Mouse (Mus musculus): ENCODE measurements around the gene March5. TPM values are rescaled to one million over a fixed set of nuclear protein-coding genes. Genes with fewer than 3 reads are reported as not detected.

Gene March5
- polyA plus RNA-seq, 1 experiment = 55.7 TPM

DNA sequence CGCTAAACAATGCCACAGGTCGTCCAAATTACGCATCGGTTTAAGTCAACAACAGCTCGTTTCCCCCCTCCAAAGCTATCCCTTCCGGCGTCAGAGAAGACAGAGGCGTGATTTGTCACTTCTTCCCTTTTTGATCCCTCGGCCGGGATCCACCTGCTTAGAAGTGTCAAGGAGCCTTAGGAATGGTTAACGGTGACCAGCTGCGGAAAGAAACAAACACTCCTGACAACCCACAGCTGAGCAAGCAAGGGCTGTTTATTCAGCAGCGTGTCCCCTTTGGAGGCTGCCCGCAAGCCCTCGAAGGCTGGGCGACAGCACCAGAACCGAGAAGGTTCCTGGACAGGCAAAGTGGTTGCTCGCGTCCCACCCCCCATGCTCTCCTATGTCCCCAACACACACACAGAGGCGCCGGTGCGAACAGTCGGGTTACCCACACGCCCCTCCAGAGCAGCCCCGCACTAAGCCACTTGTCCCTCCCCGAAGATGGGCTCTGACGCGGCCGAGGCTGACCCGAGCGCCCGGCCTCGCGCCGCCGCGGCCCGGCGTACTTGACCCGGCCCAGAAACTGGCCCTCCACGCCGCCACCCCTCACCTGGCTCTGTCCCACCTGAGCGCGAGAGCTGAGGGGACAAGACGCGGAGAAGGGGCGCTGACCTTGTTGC lies 571 bp upstream of the March5 start:
- H3K36me3 ChIP-seq (ENCODE audit: control insufficient read depth, insufficient read depth) = peaks cover 20% of the 10 kb centered on the region
- H3K27me3 ChIP-seq (ENCODE audit: control insufficient read depth, insufficient read depth, insufficient read length) = no peaks in the 10 kb centered on the region
- H3K4me3 ChIP-seq (ENCODE audit: insufficient read depth, poor library complexity, severe bottlenecking) = peak overlapping the region; percentile 99
- H3K79me2 ChIP-seq (ENCODE audit: control insufficient read depth, insufficient read depth) = peaks cover 43% of the 10 kb centered on the region
- H3ac ChIP-seq (ENCODE audit: control insufficient read depth, insufficient read length, low read depth) = peak overlapping the region; percentile 100
- TF ChIP-seq MYOD1 (IDR thresholded peaks at IDR 0.05; ENCODE audit: control insufficient read depth, insufficient read length, low read depth) (peak; percentile 71), CTCF (IDR thresholded peaks at IDR 0.05; ENCODE audit: control insufficient read depth, insufficient read depth, insufficient read length) (no peak)
- peaks cover 36% of the 10 kb centered on the region for H3K79me3 ChIP-seq (ENCODE audit: low read depth)

GRCm38 (mm10) chr19:37208176-37208755 lies 923 bp downstream of the March5 start, which contains the start of gene Cpeb3:
TSS of gene Cpeb3 (minus strand) at chr19:37208601.
- Histone ChIP-seq H3K4me3 (ENCODE audit: insufficient read depth, poor library complexity, severe bottlenecking) (peak within 1 kb of the TSS; percentile 99), H3K36me3 (ENCODE audit: control insufficient read depth, insufficient read depth) (peaks cover 35% of the 10 kb centered on the region), H3K79me3 (ENCODE audit: low read depth) (peaks cover 43% of the 10 kb centered on the region), H3ac (ENCODE audit: control insufficient read depth, insufficient read length, low read depth) (peak within 1 kb of the TSS; percentile 100), H3K79me2 (ENCODE audit: control insufficient read depth, insufficient read depth) (peaks cover 58% of the 10 kb centered on the region), H3K27me3 (ENCODE audit: control insufficient read depth, insufficient read depth, insufficient read length) (no peaks in the 10 kb centered on the region)
- TF ChIP-seq MYOD1 (IDR thresholded peaks at IDR 0.05; ENCODE audit: control insufficient read depth, insufficient read length, low read depth) = no peak

GRCm38 (mm10) chr19:37208986-37209385 lies 1.6 kb downstream of the March5 start:
- Histone ChIP-seq H3K79me2 (ENCODE audit: control insufficient read depth, insufficient read depth) (peaks cover 65% of the 10 kb centered on the region), H3K27me3 (ENCODE audit: control insufficient read depth, insufficient read depth, insufficient read length) (no peaks in the 10 kb centered on the region)

GRCm38 (mm10) chr19:37209467-37210128 lies 2.3 kb downstream of the March5 start:
- Histone ChIP-seq H3K36me3 (ENCODE audit: control insufficient read depth, insufficient read depth) (peaks cover 44% of the 10 kb centered on the region), H3K27me3 (ENCODE audit: control insufficient read depth, insufficient read depth, insufficient read length) (no peaks in the 10 kb centered on the region), H3K79me2 (ENCODE audit: control insufficient read depth, insufficient read depth) (peaks cover 68% of the 10 kb centered on the region), H3ac (ENCODE audit: control insufficient read depth, insufficient read length, low read depth) (no peak overlapping the region), H3K79me3 (ENCODE audit: low read depth) (peaks cover 48% of the 10 kb centered on the region), H3K4me3 (ENCODE audit: insufficient read depth, poor library complexity, severe bottlenecking) (peak overlapping the region; percentile 99)
- TF ChIP-seq CTCF (IDR thresholded peaks at IDR 0.05; ENCODE audit: control insufficient read depth, insufficient read depth, insufficient read length) = no peak
- TF ChIP-seq FOSL1 (IDR thresholded peaks at IDR 0.05; ENCODE audit: insufficient read depth, low read length, poor library complexity, severe bottlenecking) = no peak

More at GRCm38 (mm10) chr19:37208986-37209385, 1.6 kb downstream of the March5 start:
- Histone ChIP-seq H3K79me3 (ENCODE audit: low read depth) (peaks cover 48% of the 10 kb centered on the region), H3K4me3 (ENCODE audit: insufficient read depth, poor library complexity, severe bottlenecking) (peak overlapping the region; percentile 99), H3K36me3 (ENCODE audit: control insufficient read depth, insufficient read depth) (peaks cover 41% of the 10 kb centered on the region), H3ac (ENCODE audit: control insufficient read depth, insufficient read length, low read depth) (no peak overlapping the region)
- TF ChIP-seq CTCF (IDR thresholded peaks at IDR 0.05; ENCODE audit: control insufficient read depth, insufficient read depth, insufficient read length) (no peak), CEBPB (IDR thresholded peaks at IDR 0.05; ENCODE audit: low read depth) (no peak), MYOG (IDR thresholded peaks at IDR 0.05; ENCODE audit: control insufficient read depth, extremely low read depth, insufficient read length) (no peak), MYOD1 (IDR thresholded peaks at IDR 0.05; ENCODE audit: control insufficient read depth, insufficient read length, low read depth) (no peak), FOSL1 (IDR thresholded peaks at IDR 0.05; ENCODE audit: insufficient read depth, low read length, poor library complexity, severe bottlenecking) (no peak), MAX (IDR thresholded peaks at IDR 0.05) (no peak), USF1 (IDR thresholded peaks at IDR 0.05; ENCODE audit: low read depth) (no peak)

DNA sequence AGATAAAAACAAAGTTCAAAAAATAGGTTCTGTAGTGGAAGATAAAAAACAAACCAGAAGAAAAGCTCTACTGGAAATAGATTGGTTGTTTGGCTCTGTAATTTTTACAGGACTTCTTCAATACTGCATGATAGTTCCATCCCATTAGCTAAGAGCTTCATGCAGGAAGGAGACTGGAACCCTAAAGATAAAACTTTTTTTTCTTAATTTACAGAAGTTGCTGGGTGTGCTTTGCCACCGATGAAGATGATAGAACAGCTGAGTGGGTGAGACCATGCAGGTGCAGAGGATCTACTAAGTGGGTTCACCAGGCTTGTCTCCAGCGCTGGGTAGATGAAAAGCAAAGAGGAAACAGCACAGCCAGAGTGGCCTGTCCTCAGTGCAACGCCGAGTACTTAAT lies 3.1 kb downstream of the March5 start:
- H3K36me3 ChIP-seq (ENCODE audit: control insufficient read depth, insufficient read depth) = peaks cover 48% of the 10 kb centered on the region
- H3K79me3 ChIP-seq (ENCODE audit: low read depth) = peaks cover 56% of the 10 kb centered on the region
- H3K4me3 ChIP-seq (ENCODE audit: insufficient read depth, poor library complexity, severe bottlenecking) = no peak overlapping the region
- no peak overlapping the region for H3ac ChIP-seq (ENCODE audit: control insufficient read depth, insufficient read length, low read depth)
- H3K79me2 ChIP-seq (ENCODE audit: control insufficient read depth, insufficient read depth) = peaks cover 77% of the 10 kb centered on the region
- TF ChIP-seq MAX (IDR thresholded peaks at IDR 0.05) (no peak), CTCF (IDR thresholded peaks at IDR 0.05; ENCODE audit: control insufficient read depth, insufficient read depth, insufficient read length) (no peak), MYOD1 (IDR thresholded peaks at IDR 0.05; ENCODE audit: control insufficient read depth, insufficient read length, low read depth) (no peak), USF1 (IDR thresholded peaks at IDR 0.05; ENCODE audit: low read depth) (no peak), CEBPB (IDR thresholded peaks at IDR 0.05; ENCODE audit: low read depth) (no peak), FOSL1 (IDR thresholded peaks at IDR 0.05; ENCODE audit: insufficient read depth, low read length, poor library complexity, severe bottlenecking) (no peak), MYOG (IDR thresholded peaks at IDR 0.05; ENCODE audit: control insufficient read depth, extremely low read depth, insufficient read length) (no peak)
- H3K27me3 ChIP-seq (ENCODE audit: control insufficient read depth, insufficient read depth, insufficient read length) = no peaks in the 10 kb centered on the region

DNA sequence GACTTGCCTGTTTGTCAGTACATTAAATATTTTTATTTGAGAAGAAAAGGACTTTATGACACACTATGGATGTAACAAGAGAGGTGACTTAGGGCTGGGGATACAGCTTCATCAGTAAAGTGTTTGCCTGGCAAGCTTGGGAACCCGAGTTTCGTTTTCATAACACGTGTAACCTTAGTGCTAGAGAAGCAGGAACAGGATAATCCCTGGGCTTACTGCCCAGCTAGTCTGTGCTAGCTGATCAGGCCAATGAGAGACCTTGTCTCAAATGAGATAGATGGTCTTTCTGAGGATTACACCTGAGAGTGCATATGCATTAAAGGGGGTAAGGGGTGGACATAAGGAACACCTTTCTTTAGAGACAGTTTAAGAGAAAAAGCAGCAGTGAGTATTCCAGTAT lies 4.1 kb downstream of the March5 start:
- no peaks in the 10 kb centered on the region for H3K27me3 ChIP-seq (ENCODE audit: control insufficient read depth, insufficient read depth, insufficient read length)
- H3ac ChIP-seq (ENCODE audit: control insufficient read depth, insufficient read length, low read depth) = no peak overlapping the region
- H3K36me3 ChIP-seq (ENCODE audit: control insufficient read depth, insufficient read depth) = peaks cover 55% of the 10 kb centered on the region
- no peak for TF ChIP-seq MYOD1 (IDR thresholded peaks at IDR 0.05; ENCODE audit: control insufficient read depth, insufficient read length, low read depth)
- H3K79me2 ChIP-seq (ENCODE audit: control insufficient read depth, insufficient read depth) = peaks cover 84% of the 10 kb centered on the region
- H3K79me3 ChIP-seq (ENCODE audit: low read depth) = peaks cover 60% of the 10 kb centered on the region
- H3K4me3 ChIP-seq (ENCODE audit: insufficient read depth, poor library complexity, severe bottlenecking) = no peak overlapping the region
